Mouse (Mus musculus): ENCODE results near the gene Klhdc10.
A peak's percentile ranks its signal among the peaks of the same experiment; 100 is the strongest.

The Klhdc10 gene

DNA sequence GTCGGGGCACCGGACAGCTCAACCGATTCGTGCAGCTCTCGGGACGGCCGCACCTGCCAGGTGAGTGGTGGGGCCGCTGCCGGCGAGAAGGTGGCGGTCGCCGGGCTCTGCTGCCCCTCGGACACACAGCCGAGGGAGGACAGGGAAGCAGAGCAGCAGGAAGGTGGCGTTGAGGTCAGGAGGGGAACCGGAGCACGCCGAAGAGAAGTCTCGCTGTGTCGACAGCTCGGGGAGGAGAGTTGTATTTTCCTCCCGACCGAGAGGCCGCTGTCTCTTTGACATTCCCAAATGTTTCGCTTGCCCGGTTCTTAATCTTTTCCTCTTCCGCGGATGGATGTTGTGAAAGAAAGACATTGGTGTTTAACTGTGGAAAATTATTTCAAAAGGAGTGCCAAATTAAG lies 423 bp downstream of the Klhdc10 start:
- DNase-seq (ENCODE audit: low spot score): peak; percentile 51

GRCm38 (mm10) chr6:30403465-30403864 lies 1.8 kb downstream of the Klhdc10 start:
- DNase-seq (ENCODE audit: low spot score): peak; percentile 91

GRCm38 (mm10) chr6:30404671-30405070 lies 3.0 kb downstream of the Klhdc10 start:
- DNase-seq (ENCODE audit: low spot score): no peak

DNA sequence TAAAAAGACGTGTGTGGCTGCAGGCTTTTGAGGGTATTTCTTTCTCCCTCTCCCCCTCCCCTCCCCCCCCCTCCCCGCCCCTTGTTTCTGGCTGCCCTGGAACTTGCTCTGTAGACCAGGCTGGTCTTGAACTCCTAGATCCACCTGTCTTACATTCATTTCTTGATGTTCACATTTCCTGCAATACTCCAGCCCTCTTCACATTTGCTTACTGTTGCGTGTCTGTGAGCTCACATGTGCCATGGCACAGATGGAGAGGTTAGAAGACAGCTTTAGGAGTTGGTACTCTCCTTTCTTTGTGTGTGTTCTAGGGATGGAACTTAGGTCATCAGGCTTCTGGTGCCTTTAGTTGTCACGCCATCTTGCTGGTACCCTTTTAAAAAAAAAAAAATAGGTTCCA lies 6.6 kb downstream of the Klhdc10 start:
- no peak for DNase-seq (ENCODE audit: low spot score)

- no peak for DNase-seq (ENCODE audit: low spot score)
Measured at GRCm38 (mm10) chr6:30409399-30410093, 7.9 kb downstream of the Klhdc10 start.

DNA sequence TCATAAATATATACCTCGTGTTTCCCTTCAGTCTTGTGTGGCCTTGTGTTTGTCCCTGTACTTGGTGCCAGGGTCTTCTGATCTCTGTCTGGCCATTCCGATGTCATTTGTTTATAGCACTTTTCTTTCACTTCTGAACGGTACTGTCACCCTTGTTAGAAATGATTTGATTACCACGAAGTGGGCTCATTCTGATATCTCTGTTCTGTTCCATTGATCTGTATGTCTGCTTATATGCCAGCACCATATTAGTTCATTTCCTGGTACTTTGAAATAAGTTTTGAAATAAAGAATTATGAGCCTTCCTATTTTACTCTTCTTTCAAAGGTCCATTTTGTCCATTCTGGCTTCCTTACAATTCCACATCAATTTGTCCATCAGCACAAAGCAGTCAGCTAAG lies 9.6 kb downstream of the Klhdc10 start:
- DNase-seq (ENCODE audit: low spot score): no peak

GRCm38 (mm10) chr6:30416126-30416525 lies 14.5 kb downstream of the Klhdc10 start:
- no peak for DNase-seq (ENCODE audit: low spot score)

- DNase-seq (ENCODE audit: low spot score): no peak
Measured at GRCm38 (mm10) chr6:30416801-30417200, 15.1 kb downstream of the Klhdc10 start.

GRCm38 (mm10) chr6:30432461-30433192 lies 31.0 kb downstream of the Klhdc10 start:
- DNase-seq (ENCODE audit: low spot score): peak; percentile 26

DNA sequence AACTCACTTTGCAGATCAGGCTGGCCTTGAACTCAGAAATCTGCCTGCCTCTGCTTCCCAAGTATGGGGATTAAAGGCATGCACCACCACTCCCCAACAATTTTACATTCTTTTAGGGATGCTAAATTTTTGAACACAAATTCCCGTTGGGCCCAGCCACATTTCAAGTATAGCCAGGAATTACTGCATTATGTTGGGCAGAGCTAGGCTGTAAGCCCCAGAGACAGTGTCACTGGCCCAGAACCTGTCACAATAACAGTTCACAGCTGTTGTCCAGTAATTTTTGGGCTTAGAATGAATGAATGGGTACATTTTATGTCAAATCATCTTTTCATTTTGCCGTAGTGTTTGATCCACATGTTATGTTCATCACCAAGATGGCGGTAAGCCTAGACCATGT lies 34.8 kb downstream of the Klhdc10 start:
- DNase-seq (ENCODE audit: low spot score): no peak

DNA sequence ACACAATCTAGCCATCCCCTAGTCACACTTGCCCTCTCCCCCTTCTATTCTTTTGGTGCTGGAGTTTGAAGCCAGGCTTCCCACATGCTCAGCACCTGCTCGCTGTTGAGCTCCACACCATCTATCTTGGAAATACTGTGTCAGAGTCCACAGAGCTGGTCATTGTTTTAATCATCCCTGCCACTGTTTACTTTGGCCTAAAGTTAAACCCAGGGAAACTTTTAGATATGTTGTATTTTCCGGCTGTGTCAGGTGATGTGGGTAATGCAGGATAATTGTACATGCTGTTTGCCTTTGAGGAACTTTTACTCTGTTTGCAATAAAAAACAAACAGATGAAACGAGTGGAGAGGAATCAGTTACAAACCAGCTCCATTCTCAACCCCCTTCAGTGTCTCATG lies 35.4 kb downstream of the Klhdc10 start:
- DNase-seq (ENCODE audit: low spot score): no peak

GRCm38 (mm10) chr6:30439576-30439975 lies 37.9 kb downstream of the Klhdc10 start:
- DNase-seq (ENCODE audit: low spot score): no peak

GRCm38 (mm10) chr6:30456991-30457390 lies 55.3 kb downstream of the Klhdc10 start:
- no peak for DNase-seq (ENCODE audit: low spot score)

DNA sequence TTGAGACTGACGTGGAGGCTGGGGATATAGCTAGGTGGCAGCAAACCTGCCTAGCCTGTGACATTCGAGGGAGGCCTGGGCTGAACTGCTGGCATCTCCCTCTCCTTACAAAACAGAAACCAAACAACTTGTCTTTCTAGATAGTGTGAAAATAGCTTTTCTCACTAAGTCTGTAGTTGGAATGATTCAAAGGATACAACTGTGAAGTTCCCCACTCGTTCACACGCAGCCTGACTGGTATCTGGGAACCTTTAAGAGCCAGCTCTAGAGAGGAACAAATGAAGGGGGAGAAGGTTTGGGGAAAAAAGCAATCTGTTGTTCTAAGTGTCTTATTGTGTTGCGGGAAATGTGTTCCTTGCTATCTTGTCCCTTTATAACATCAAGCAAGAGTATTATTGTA lies 57.0 kb downstream of the Klhdc10 start:
- no peak for DNase-seq (ENCODE audit: low spot score)

DNA sequence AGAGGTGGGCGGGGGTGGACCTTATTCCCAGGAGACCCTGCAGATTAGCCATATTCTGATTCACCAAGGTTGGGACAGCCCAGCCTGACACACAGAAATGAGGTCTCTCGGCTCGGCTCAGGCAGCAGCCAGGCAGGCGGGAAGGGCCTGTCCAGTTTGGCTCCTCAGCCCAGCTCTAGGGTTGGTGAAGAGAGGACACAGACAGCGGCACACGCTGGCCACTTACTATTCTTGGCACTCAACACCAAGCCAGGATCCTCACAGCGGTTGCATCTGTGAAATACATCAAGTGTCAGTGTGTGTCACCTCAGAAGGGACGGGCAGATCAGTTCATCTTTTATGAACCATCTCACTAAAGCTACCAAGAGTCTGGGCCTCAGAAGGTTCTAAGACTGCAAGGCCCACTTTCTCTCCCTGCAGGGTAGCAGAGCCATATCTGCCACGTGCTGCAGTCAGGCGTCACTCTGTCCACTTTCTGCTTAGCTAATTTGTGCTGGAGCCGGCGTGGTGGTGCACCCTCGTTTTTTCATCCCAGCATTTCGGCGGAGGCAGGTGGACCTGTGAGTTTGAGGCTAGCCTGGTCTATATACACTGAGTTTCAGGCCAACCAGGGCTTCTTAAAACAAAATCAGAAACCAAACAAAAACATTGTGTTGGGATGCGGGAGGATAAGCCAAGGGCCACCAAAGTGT lies 57.5 kb downstream of the Klhdc10 start:
- DNase-seq (ENCODE audit: low spot score): peak; percentile 27

GRCm38 (mm10) chr6:30459811-30460749 lies 58.4 kb downstream of the Klhdc10 start:
- peak; percentile 87 for DNase-seq (ENCODE audit: low spot score)

DNA sequence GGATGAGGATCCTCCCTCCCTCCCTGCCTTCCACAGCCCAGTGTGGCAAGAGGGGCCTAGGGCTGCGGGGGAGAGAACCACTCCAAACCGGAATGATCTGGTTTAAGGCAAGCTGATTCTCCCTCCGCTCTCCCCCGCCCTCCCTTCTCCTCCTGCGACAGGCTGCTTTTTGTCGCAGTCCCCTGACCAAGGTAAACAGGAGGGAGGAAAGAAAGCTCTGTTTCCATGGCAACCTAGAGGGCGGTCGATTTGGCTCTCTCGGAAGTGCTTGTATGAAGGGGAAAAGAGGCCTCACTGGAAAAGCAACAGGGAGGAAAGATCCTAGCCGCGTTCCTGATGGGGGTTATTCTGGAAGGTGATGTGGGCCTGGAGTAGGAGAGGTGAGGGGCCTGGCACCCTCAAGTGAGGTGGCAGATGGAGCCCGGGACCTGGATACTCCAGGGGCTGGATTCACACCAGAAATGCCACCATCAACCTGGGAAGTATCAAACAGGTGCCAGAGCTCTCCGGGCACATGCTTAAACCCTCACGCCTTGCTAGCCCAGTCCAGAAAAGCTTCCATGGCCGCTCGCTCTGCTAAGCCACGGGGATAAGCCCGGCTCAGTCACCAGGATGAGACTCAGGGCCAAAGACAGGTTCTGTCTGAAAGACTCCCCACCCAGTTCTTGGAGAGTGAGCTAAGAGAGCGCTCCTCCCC lies 59.2 kb downstream of the Klhdc10 start:
- DNase-seq (ENCODE audit: low spot score): peak; percentile 98

GRCm38 (mm10) chr6:30461755-30462344 lies 60.2 kb downstream of the Klhdc10 start:
- no peak for DNase-seq (ENCODE audit: low spot score)

DNA sequence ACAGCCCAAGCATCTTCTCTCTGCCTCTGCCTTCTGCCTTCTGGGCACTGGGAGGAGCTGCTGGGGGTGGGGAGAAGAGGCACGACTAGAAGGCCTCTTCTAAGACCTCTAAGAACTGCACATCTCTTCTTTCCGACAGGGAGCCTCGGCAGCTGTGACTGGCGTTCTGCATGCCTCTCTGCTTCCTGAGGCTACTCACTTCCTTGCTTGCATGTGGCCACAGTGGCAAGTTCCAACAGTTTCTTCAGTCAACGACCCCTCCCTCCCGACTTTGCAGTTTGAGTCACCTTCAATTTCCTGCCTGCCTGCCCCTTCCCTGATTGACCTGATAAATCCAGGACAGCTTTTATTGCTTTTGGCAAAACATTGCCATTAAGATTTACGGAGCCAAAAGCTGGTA lies 61.2 kb downstream of the Klhdc10 start:
- DNase-seq (ENCODE audit: low spot score): peak; percentile 24

DNA sequence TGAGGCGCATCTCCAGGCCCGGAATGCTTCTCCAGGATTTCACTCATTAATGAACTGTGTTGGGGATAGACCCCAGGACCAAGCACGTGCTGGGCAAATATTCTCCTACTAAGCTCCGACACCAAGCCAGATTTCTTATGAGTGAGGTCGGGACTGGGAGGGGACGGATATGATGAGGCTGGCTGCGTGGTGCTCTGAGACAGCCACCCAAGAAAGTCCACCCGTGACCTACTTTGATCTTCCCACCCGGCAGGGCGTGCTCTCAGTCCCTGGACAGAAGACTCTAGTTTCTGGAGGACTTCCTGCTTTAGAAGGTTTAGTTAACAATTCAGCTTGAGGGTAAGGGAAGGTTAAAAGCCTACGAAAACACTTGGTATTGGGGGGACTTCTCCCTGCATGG lies 63.9 kb downstream of the Klhdc10 start:
- DNase-seq (ENCODE audit: low spot score): no peak

- DNase-seq (ENCODE audit: low spot score): no peak
Measured at GRCm38 (mm10) chr6:30468058-30468457, 66.4 kb downstream of the Klhdc10 start.

Data from embryo, embryonic 10.5 days (tissue).